Mouse (Mus musculus) bone marrow, adult 2 months (tissue): ENCODE data around the gene Med12l. TPM values are rescaled to one million over a fixed set of nuclear protein-coding genes. Genes with fewer than 3 reads are reported as not detected.
A peak's percentile ranks its signal among the peaks of the same experiment; 100 is the strongest.
"Not testable (repeated sequence)": the region's sequence is repeated elsewhere in the genome, so short reads cannot be mapped to it uniquely, and the experiment has no call there.

Experiments
- H3K27ac ChIP-seq: fragments of 200-500 bp; 2 replicates; pipeline ENCODE4 v1.5.1; 2012; ENCODE audit warnings: low read depth, mild to moderate bottlenecking, control low read depth, inconsistent platforms, low read length; ENCODE audit not compliant: control insufficient read depth, poor library complexity, insufficient read depth
- H3K4me1 ChIP-seq: fragments of 200-500 bp; 2 replicates; pipeline ENCODE4 v1.6.1; 2011; ENCODE audit warnings: low read length; ENCODE audit not compliant: control insufficient read depth, insufficient read depth
- H3K4me3 ChIP-seq: fragments of 200-500 bp; replicated peaks from 2 replicates; pipeline ENCODE3; 2011; ENCODE audit warnings: mild to moderate bottlenecking, low read depth, low read length, control low read depth; ENCODE audit not compliant: control insufficient read depth
- CTCF ChIP-seq: fragments of 200-500 bp; IDR thresholded peaks from 2 replicates; pipeline ENCODE4 v1.5.1; 2011; ENCODE audit warnings: low read length, control low read depth; ENCODE audit not compliant: control insufficient read depth, insufficient read depth
- POLR2A ChIP-seq: fragments of 200-500 bp; IDR thresholded peaks from 2 replicates; pipeline ENCODE4 v1.6.1; 2011; ENCODE audit warnings: low read depth, mild to moderate bottlenecking, control low read depth, low read length, borderline replicate concordance; ENCODE audit not compliant: control insufficient read depth
- WGBS: fragments of 180-500 bp; shearing (Covaris S2); methylation state at CpG from one replicate; pipeline ENCODE4 v1.1.7; 2018; 5-methylcytosine and 5-hydroxymethylcytosine counted together
- polyA plus RNA-seq: library from polyadenylated mRNA; stranded (reverse); fragments of >200 nt; gene quantifications from 2 replicates; pipeline ENCODE4 v1.2.4, GENCODE M21; 2011; ENCODE audit warnings: low replicate concordance; ENCODE audit not compliant: missing spikeins, insufficient read depth, insufficient read length

The Med12l gene
- polyA plus RNA-seq, 1 experiment: 6.5 TPM

DNA sequence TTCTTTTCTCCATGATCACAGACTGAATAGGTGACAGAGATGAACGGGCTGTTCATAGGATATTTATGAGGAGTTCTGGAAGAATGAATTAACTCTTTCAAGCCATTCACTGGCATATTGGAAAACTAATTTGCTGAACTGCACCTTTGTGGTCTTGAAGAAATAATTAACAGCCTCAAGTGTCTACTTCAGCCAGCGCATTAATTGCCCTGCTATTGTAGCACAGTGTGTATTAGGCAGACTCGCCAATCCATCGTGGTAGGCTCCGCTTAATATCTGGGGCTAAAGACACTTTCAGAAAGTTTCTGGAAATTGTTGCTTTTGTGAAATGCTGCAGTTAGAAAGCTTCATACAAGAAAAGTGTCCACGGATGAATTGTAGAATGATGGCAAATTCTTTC lies 35.9 kb downstream of the Med12l start:
- no peak overlapping the region for H3K27ac ChIP-seq
- no peak for TF ChIP-seq CTCF
- no peak for TF ChIP-seq POLR2A
- no peak overlapping the region for H3K4me3 ChIP-seq
- WGBS: 86% methylated on average over 6 of the region's 6 CpGs
- no peaks in the 10 kb centered on the region for H3K4me1 ChIP-seq

DNA sequence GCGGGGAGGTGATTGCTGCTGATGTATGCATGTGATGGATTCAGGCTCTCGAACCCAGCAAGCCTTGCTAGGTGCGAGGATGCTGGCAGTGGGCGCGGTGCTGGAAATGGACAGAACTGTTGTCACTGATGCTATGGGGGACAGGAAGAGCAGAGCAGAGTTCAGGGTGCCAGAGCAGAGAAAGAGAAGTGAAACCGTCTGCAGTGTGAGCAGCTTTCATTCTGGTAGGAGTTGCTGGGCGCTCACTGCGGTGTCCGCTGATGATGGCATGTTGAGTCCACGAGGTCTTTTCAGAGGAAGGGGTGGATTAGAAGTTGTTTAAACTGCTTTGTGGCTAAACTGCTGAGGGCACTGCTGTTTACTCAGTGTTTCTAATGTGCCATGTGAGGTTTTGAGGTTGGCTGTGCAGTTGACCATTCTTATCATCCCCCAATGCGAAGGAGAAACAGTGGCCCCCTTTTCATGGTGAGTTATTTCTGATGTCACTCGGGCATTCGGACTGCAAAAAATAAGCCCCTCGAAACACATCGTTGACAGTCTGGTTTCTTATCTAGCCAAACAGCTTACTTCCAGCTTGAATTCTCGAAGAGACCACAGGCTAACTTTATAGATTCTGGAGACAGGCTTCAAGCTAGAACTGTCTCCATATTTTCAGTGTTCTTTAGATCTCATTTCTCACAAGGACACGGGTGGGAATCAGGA lies 49.4 kb downstream of the Med12l start:
- no peak overlapping the region for H3K4me3 ChIP-seq
- WGBS: 7% methylated on average over 17 of the region's 17 CpGs
- H3K4me1 ChIP-seq: peaks cover 1% of the 10 kb centered on the region; the same call in 1 of the 2 replicates

DNA sequence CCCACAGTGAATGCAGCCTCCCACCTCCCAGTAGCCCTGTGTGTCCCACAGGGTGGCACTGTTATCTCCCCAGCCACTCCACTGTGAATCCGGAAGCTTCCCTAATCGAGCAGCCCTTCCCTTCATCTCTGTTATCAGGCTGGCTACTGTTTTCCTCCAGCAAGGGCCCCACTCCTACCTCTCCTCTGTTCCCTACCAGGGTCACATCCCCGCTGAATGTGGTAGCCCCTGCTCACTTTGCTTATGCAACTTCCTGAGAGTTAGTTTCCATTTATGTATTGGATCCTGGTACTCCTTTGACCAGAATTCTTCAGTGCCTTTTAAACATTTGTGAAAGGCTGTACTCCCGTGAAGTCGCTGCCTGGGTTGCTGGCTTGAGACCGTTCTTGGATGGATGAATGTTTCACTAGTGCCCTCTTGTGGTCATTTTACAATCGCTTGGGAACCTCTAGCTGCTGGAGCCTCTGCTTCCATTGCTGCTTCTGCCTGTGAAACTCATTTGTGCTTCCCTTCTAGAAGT lies 53.5 kb downstream of the Med12l start:
- under 1% methylated on average over 7 of the region's 7 CpGs for WGBS

More for the DNA sequence above, 49.4 kb downstream of the Med12l start:
- H3K27ac ChIP-seq: no peak overlapping the region
- TF ChIP-seq POLR2A: no peak
- no peak for TF ChIP-seq CTCF

DNA sequence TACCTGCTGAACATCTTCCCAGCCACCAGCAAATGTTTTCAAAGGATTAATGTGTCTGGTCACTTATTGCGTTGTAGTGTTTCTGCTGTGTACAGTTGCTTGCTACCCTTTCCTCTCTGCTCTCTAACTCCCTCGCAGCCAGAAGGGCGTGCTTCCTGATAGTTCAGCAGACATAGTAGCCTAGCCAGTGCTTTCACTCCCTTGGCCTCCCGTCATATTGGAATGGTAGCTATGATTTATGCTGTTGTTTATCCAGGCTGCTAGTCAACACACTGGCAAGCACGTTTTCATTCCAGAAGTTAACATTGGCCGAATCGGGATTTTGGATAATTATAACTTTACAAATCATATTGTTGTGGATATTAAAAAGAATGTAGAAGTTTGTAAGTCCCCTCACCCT lies 54.5 kb downstream of the Med12l start:
- no peak overlapping the region for H3K4me3 ChIP-seq
- TF ChIP-seq POLR2A: no peak
- TF ChIP-seq CTCF: no peak
- no peaks in the 10 kb centered on the region for H3K4me1 ChIP-seq
- no peak overlapping the region for H3K27ac ChIP-seq
- WGBS: 84% methylated on average over 7 of the region's 7 CpGs

More for the DNA sequence above, 53.5 kb downstream of the Med12l start:
- H3K27ac ChIP-seq: no peak overlapping the region
- TF ChIP-seq POLR2A (no peak), CTCF (peak; percentile 64)
- no peak overlapping the region for H3K4me3 ChIP-seq
- H3K4me1 ChIP-seq: peaks cover 1% of the 10 kb centered on the region; the same call in 1 of the 2 replicates

DNA sequence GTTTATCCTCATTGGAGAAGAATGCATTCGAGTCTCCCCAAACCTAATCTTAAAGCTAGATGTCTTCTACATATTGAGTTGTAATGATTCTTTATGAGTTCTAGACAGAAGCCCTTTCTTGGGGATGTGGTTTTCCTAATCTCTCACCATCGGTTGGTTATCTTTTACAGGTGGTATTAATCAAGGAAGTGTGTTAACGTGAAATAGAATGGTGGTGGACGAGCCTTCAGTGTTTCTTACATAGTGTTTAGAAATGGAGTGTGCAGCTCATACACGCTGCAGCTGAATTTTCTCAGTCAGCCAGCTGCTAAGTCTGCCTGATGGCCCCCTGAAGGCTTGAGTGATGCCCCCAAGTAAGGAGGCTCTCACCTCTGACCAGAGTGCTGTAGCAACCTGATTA lies 56.5 kb downstream of the Med12l start:
- TF ChIP-seq POLR2A (no peak), CTCF (no peak)
- 26% methylated on average over 5 of the region's 5 CpGs for WGBS
- no peak overlapping the region for H3K4me3 ChIP-seq
- no peak overlapping the region for H3K27ac ChIP-seq
- H3K4me1 ChIP-seq: no peaks in the 10 kb centered on the region; the same call in 1 of the 2 replicates

DNA sequence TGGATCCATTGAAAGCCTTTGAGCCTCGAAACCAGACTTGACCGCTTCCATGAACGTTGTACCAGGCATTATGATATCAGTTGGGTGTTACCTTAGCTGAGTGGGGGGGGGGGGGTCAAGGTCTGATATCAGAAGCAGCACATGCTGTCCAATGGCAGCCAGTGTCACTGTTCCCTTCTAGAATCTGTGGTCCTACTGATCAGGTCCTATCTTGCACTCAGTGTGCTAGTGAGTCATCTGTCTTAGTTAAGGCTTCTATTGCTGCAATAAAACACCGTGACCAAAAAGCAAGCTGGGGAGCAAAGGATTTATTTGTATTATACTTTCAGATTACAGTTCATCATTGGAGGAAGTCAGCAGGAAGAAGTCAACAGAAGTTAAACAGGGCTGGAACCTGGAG lies 57.8 kb downstream of the Med12l start:
- no peak overlapping the region for H3K27ac ChIP-seq
- H3K4me3 ChIP-seq: no peak overlapping the region
- WGBS: 68% methylated on average over 4 of the region's 4 CpGs
- no peak for TF ChIP-seq CTCF
- TF ChIP-seq POLR2A: no peak
- no peaks in the 10 kb centered on the region; the same call in 1 of the 2 replicates for H3K4me1 ChIP-seq

DNA sequence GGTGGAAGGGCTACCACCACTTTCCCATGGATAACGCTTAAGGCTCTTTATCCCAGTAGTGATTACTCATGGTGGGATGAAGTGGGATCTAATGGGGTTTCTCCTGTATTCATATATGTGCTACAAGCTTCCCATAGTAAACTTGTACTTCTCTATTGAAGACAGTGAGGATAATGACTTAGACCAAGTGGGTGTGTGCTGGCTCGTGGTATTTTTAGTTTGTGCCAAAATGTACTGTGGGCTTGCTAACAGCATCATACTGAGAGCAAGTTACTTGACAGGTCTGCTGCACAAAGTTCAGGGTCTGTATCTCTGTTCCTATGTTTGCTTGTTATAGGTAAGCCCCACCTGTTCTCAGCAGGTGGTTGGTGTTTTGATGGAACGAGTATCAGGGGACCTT lies 60.3 kb downstream of the Med12l start:
- WGBS: 69% methylated on average over 3 of the region's 3 CpGs
- no peak for TF ChIP-seq POLR2A
- no peak for TF ChIP-seq CTCF
- Histone ChIP-seq H3K27ac (no peak overlapping the region), H3K4me1 (no peaks in the 10 kb centered on the region; the same call in 1 of the 2 replicates), H3K4me3 (no peak overlapping the region)

DNA sequence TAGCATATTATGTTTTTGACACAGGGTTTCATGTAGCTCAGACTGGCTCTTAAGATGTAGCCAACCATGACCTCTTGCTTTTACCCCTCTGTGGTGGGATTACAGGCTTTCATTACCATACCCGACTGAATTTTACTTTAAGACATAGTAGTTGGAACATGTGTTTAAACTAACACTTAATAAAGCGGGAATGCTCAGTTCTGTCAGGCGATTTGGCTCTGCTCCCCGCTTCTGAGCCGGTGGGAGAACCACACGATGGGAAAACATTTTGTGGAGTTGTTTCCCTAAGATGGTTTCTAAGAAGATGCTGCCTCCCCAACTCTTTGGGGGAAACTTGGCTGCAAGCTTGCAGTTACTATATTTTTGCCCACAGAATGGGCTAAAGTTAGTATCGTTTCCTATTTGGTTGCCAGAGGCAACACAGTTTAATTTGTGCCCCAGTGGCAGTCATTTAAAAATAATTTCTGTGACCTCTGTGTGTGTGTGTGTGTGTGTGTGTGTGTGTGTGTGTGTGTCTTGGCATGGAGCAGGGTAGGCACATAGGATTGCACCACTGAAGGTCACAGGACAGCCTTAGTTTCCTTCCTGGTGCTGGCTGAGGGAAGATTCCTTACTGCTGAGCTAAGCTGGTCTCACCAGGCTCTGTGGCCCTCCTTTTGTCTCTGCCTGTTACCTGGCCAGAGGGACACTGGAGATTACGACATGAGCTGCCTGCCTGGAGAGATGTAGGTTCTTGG lies 61.1 kb downstream of the Med12l start:
- WGBS: 49% methylated on average over 8 of the region's 8 CpGs
- Histone ChIP-seq H3K27ac (no peak overlapping the region; the same call in 1 of the 2 replicates), H3K4me1 (no peaks in the 10 kb centered on the region; the same call in 1 of the 2 replicates), H3K4me3 (no peak overlapping the region)
- TF ChIP-seq POLR2A (no peak), CTCF (no peak)

DNA sequence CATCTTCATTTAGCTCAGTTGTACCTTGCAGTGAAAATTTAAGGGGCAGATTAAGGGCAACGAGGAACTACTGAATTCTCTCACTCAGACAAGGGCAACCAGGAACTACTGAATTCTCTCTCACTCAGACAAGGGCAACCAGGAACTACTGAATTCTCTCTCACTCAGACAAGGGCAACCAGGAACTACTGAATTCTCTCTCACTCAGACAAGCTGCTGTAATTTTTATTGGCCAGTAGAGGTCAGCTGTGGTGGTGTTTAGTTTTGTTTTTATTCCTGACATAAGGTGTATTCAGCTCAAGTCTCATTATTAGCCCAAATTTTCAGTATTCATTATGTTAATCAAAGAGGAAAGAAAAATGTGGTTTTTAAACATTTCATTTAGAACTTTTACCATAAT lies 63.4 kb downstream of the Med12l start:
- H3K4me3 ChIP-seq, H3K4me1 ChIP-seq, H3K27ac ChIP-seq: not testable (repeated sequence)
- WGBS: 7% methylated on average over 1 of the region's 1 CpGs
